Mouse (Mus musculus): ENCODE data around the gene Leng8.
"Not testable (repeated sequence)": the region's sequence is repeated elsewhere in the genome, so short reads cannot be mapped to it uniquely, and the experiment has no call there.

The Leng8 gene

GRCm38 (mm10) chr7:4148341-4149208, 11.7 kb downstream of the Leng8 start:
- DNase-seq = peak; percentile 76

- peak; percentile 93 for DNase-seq
These were observed 12.6 kb downstream of the Leng8 start for GRCm38 (mm10) chr7:4149209-4150054.

GRCm38 (mm10) chr7:4150059-4150541, 13.3 kb downstream of the Leng8 start, which contains the start of gene Leng9:
Leng9 (minus strand) TSS chr7:4150374.
- peak; percentile 85 for DNase-seq

GRCm38 (mm10) chr7:4150811-4151221, 14.0 kb downstream of the Leng8 start:
- peak; percentile 91 for DNase-seq

- no peak for DNase-seq
These were observed 14.4 kb downstream of the Leng8 start for GRCm38 (mm10) chr7:4151241-4151640.

- no peak for DNase-seq
These were observed 17.5 kb downstream of the Leng8 start for GRCm38 (mm10) chr7:4154356-4154755.

GRCm38 (mm10) chr7:4154976-4155375, 18.1 kb downstream of the Leng8 start:
- no peak for DNase-seq

- not testable (repeated sequence) for DNase-seq
These were observed 24.8 kb downstream of the Leng8 start for GRCm38 (mm10) chr7:4161596-4161995.

- no peak for DNase-seq
These were observed 26.8 kb downstream of the Leng8 start for GRCm38 (mm10) chr7:4163571-4164072.

- DNase-seq = no peak
These were observed 27.5 kb downstream of the Leng8 start, which contains the start of gene Cdc42ep5 for GRCm38 (mm10) chr7:4164090-4164910. Cdc42ep5 (minus strand) TSS chr7:4164860.

GRCm38 (mm10) chr7:4165286-4165685, 28.4 kb downstream of the Leng8 start:
- no peak for DNase-seq

- no peak for DNase-seq
These were observed 30.3 kb downstream of the Leng8 start for GRCm38 (mm10) chr7:4167098-4167497.

- no peak for DNase-seq
These were observed 33.5 kb downstream of the Leng8 start for GRCm38 (mm10) chr7:4170193-4170938.

GRCm38 (mm10) chr7:4178438-4178837, 41.6 kb downstream of the Leng8 start:
- DNase-seq = no peak

Measured in cerebellum, adult 9-11 months (tissue).